Mouse (Mus musculus) frontal cortex, postnatal 10 days (tissue): ENCODE results near the gene Prex1.
A peak's percentile ranks its signal among the peaks of the same experiment; 100 is the strongest.

ENCODE experiments used
- DNase-seq, 2 experiments: peaks; one replicate each; pipeline ENCODE4 v3.0.0; 2022; ENCODE audit warnings: low spot score in 2 of 2, mixed read lengths in 1 of 2

Gene Prex1

GRCm38 (mm10) chr2:166685824-166686223 is 27.8 kb downstream of the Prex1 start:
- no peak for DNase-seq

GRCm38 (mm10) chr2:166683885-166684544 is 29.6 kb downstream of the Prex1 start:
- DNase-seq, result no peak

- peak; percentile 58 to 69 for DNase-seq
Observed at GRCm38 (mm10) chr2:166682866-166683265, 30.8 kb downstream of the Prex1 start.

- DNase-seq, result no peak
Observed at GRCm38 (mm10) chr2:166678959-166679759, 34.5 kb downstream of the Prex1 start.

GRCm38 (mm10) chr2:166676933-166677332 is 36.7 kb downstream of the Prex1 start:
- no peak for DNase-seq

- DNase-seq, result peak in 1 of 2 experiments; percentile 62
Observed at GRCm38 (mm10) chr2:166676498-166676897, 37.1 kb downstream of the Prex1 start.

- no peak for DNase-seq
Observed at GRCm38 (mm10) chr2:166675588-166676444, 37.8 kb downstream of the Prex1 start.

GRCm38 (mm10) chr2:166674693-166675092 is 38.9 kb downstream of the Prex1 start:
- DNase-seq, result no peak

GRCm38 (mm10) chr2:166673951-166674350 is 39.7 kb downstream of the Prex1 start:
- no peak for DNase-seq

- DNase-seq, result no peak
Observed at GRCm38 (mm10) chr2:166672171-166672965, 41.3 kb downstream of the Prex1 start.

GRCm38 (mm10) chr2:166671614-166672013 is 42.0 kb downstream of the Prex1 start:
- DNase-seq, result no peak

GRCm38 (mm10) chr2:166671019-166671418 is 42.6 kb downstream of the Prex1 start:
- DNase-seq, result no peak

- no peak for DNase-seq
Observed at GRCm38 (mm10) chr2:166669922-166670321, 43.7 kb downstream of the Prex1 start.

- DNase-seq, result no peak
Observed at GRCm38 (mm10) chr2:166667790-166668695, 45.6 kb downstream of the Prex1 start.

- DNase-seq, result no peak
Observed at GRCm38 (mm10) chr2:166666175-166666574, 47.5 kb downstream of the Prex1 start.

GRCm38 (mm10) chr2:166665244-166665922 is 48.2 kb downstream of the Prex1 start:
- no peak for DNase-seq

GRCm38 (mm10) chr2:166664506-166664905 is 49.1 kb downstream of the Prex1 start:
- DNase-seq, result no peak

- DNase-seq, result no peak
Observed at GRCm38 (mm10) chr2:166663250-166663961, 50.2 kb downstream of the Prex1 start.

- no peak for DNase-seq
Observed at GRCm38 (mm10) chr2:166662595-166663160, 51.0 kb downstream of the Prex1 start.
